Mouse (Mus musculus): ENCODE measurements around the gene Cst12. TPM values are rescaled to one million over a fixed set of nuclear protein-coding genes. Genes with fewer than 3 reads are reported as not detected.

Gene Cst12
- polyA plus RNA-seq, 1 experiment from 2014 or later, result not detected

DNA sequence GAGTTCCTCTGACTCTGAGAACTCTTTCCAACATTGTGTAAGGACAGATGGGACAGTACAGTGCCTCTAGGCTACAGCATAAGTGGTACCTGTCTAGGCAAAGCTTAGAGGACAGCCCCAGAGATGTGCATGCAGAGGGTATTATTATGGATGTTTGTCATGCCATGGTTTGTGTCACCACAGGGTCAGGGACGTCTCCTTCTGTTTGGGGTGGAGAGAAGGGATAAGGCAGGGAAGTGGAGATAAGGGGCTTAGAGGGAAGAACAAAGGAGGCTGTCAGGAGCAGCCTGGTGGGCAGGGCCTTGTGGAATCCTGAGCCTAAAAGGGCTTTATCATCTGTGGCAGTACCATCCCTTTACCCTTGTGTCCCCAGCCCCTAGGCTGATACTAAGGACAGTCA is 7.5 kb upstream of the Cst12 start, which contains the start of gene 8030411F24Rik:
TSS of gene 8030411F24Rik (plus strand) at position 301 of the 400 bp plus-strand sequence.
- Histone ChIP-seq H3K9ac (ENCODE audit: low read depth, low read length) (no peak within 1 kb of the TSS), H3K36me3 (ENCODE audit: control insufficient read depth, insufficient read depth, low read length) (no peaks in the 10 kb centered on the region), H3K4me2 (ENCODE audit: low read length) (no peak within 1 kb of the TSS), H3K4me1 (ENCODE audit: control insufficient read depth, insufficient read depth, low read depth, low read length) (no peaks in the 10 kb centered on the region), H3K9me3 (ENCODE audit: control insufficient read depth, low read length) (no peaks in the 10 kb centered on the region), H3K27me3 (replicated peaks; ENCODE audit: control insufficient read depth, insufficient read depth, low read length) (no peaks in the 10 kb centered on the region), H3K27ac (ENCODE audit: low read depth, low read length) (no peak within 1 kb of the TSS), H3K4me3 (ENCODE audit: low read length) (no peak within 1 kb of the TSS)
- no peak for ATAC-seq
- WGBS, result 16% methylated on average over 1 of the region's 1 CpGs

DNA sequence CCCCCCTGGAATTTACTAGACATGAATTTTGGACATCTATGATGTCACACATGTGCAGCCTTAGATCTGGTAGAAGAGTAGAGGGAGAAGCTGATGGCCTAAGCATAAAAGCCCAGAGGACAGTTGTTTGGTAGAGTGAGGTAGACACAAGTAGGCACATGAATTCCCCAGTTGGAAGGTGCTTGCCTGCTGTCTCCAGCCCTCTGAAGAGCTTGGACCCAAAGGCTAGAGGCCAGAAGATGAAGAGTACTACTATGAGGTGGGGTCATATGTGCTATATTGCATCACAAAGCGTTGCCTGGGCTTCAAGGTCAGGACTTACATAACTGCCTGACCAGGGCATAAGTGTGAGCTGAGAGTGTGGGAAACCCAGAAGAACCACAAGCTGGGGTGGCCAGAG is 9.3 kb downstream of the Cst12 start, which contains the start of gene Cst8:
TSS of gene Cst8 (plus strand) at position 301 of the 400 bp plus-strand sequence.
- H3K9me3 ChIP-seq (ENCODE audit: control insufficient read depth, low read length), result no peaks in the 10 kb centered on the region
- no peak within 1 kb of the TSS for H3K4me2 ChIP-seq (ENCODE audit: low read length)
- 92% methylated on average over 1 of the region's 1 CpGs for WGBS
- H3K9ac ChIP-seq (ENCODE audit: low read depth, low read length), result no peak within 1 kb of the TSS
- no peaks in the 10 kb centered on the region for H3K27me3 ChIP-seq (replicated peaks; ENCODE audit: control insufficient read depth, insufficient read depth, low read length)
- H3K4me3 ChIP-seq (ENCODE audit: low read length), result no peak within 1 kb of the TSS
- no peak within 1 kb of the TSS for H3K27ac ChIP-seq (ENCODE audit: low read depth, low read length)
- H3K36me3 ChIP-seq (ENCODE audit: control insufficient read depth, insufficient read depth, low read length), result no peaks in the 10 kb centered on the region
- no peak for ATAC-seq
- no peaks in the 10 kb centered on the region for H3K4me1 ChIP-seq (ENCODE audit: control insufficient read depth, insufficient read depth, low read depth, low read length)

DNA sequence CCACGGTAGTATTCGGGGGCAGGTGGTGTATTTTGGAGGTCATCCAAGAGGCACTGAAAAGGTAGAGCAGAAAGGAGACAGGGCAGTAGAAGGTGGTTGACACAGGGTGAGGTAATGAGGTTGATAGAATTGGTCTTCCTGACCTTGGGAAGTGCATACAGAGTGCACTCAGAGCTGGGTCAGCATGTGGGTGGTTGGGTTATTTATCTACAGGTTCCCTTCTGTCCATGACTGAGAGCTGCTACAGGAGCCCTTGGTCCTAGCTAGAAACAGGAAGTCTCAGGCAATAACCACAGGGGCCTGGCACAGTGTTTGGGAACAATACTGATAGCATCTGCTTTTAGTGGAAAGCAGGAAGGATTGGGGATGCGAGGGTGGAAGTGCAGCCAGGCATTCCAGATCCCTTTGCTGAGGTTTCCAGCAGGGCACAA is 12.3 kb downstream of the Cst12 start:
- Histone ChIP-seq H3K4me3 (ENCODE audit: low read length) (no peak overlapping the region), H3K4me2 (ENCODE audit: low read length) (no peak overlapping the region), H3K27ac (ENCODE audit: low read depth, low read length) (no peak overlapping the region), H3K4me1 (ENCODE audit: control insufficient read depth, insufficient read depth, low read depth, low read length) (no peaks in the 10 kb centered on the region), H3K27me3 (replicated peaks; ENCODE audit: control insufficient read depth, insufficient read depth, low read length) (no peaks in the 10 kb centered on the region), H3K36me3 (ENCODE audit: control insufficient read depth, insufficient read depth, low read length) (no peaks in the 10 kb centered on the region), H3K9ac (ENCODE audit: low read depth, low read length) (no peak overlapping the region), H3K9me3 (ENCODE audit: control insufficient read depth, low read length) (no peaks in the 10 kb centered on the region)
- 74% methylated on average over 3 of the region's 3 CpGs for WGBS
- no peak for ATAC-seq

DNA sequence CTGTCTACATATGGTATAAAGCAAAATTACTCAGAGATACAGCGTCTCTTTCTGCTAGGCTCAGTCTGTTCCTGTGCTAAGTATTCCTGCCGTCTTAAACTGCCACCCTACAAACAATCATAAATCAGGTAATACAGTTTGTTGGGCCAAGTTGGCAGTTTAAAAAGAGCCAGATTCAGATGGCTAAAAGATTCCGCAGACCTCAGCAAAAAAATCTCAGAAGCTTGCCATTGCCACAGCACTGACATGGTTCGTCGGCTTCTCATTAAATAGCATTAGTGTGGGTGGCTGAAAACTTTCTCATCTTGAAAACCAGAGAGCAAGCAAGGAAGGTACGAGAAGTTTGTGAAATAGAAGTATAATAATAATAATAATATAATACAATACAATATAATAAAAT is 17.5 kb downstream of the Cst12 start:
- no peak overlapping the region for H3K4me2 ChIP-seq (ENCODE audit: low read length)
- WGBS, result 78% methylated on average over 6 of the region's 6 CpGs
- H3K4me3 ChIP-seq (ENCODE audit: low read length), result no peak overlapping the region
- ATAC-seq, result no peak
- no peak overlapping the region for H3K27ac ChIP-seq (ENCODE audit: low read depth, low read length)
- no peaks in the 10 kb centered on the region for H3K9me3 ChIP-seq (ENCODE audit: control insufficient read depth, low read length)
- no peaks in the 10 kb centered on the region for H3K27me3 ChIP-seq (replicated peaks; ENCODE audit: control insufficient read depth, insufficient read depth, low read length)
- H3K4me1 ChIP-seq (ENCODE audit: control insufficient read depth, insufficient read depth, low read depth, low read length), result no peaks in the 10 kb centered on the region
- no peak overlapping the region for H3K9ac ChIP-seq (ENCODE audit: low read depth, low read length)
- H3K36me3 ChIP-seq (ENCODE audit: control insufficient read depth, insufficient read depth, low read length), result no peaks in the 10 kb centered on the region

DNA sequence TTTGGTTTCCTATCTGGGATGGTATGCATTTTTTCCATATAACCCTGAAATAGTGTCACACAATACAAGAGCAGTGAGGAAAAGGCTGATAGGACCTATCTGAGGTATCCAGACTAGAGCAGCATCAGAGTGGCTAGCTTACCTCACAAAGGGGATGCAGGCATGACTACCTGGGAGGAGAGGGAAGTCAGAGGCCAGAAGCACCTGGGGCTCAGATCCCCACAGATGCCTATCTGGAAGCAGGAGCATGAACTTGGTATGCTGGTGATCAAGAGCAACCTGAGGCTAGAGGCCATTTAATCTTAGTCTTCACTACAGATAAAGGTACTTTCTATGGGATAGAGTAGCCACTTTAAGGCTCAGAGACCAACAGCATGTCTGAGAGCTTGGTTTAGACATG is 30.7 kb downstream of the Cst12 start, which contains the start of gene Cst13:
TSS of gene Cst13 (plus strand) at position 173 of the 400 bp plus-strand sequence.
- Histone ChIP-seq H3K4me3 (ENCODE audit: low read length) (no peak within 1 kb of the TSS), H3K9ac (ENCODE audit: low read depth, low read length) (no peak within 1 kb of the TSS), H3K36me3 (ENCODE audit: control insufficient read depth, insufficient read depth, low read length) (no peaks in the 10 kb centered on the region), H3K27me3 (replicated peaks; ENCODE audit: control insufficient read depth, insufficient read depth, low read length) (no peaks in the 10 kb centered on the region), H3K27ac (ENCODE audit: low read depth, low read length) (no peak within 1 kb of the TSS), H3K4me1 (ENCODE audit: control insufficient read depth, insufficient read depth, low read depth, low read length) (no peaks in the 10 kb centered on the region), H3K4me2 (ENCODE audit: low read length) (no peak within 1 kb of the TSS), H3K9me3 (ENCODE audit: control insufficient read depth, low read length) (no peaks in the 10 kb centered on the region)
- ATAC-seq, result no peak

DNA sequence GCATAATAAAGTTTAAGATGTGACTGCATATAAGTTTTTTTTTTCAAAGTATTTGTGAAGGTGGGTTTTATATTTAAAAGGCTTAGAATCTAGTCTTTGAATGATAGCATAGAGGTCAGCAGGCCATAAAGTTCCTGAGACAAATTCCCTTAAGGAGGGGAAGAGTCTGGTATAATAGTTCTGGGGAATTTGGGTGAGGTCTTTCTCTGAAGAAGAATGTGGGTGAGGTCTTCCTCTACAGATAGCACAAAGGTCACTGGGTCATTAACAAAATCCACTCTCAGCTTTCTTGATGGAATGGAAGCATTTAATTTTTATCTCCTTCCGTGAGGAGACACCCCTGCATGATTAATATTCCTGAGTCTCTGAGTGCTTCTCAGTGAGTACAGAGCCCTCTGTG is 36.8 kb downstream of the Cst12 start:
- no peaks in the 10 kb centered on the region for H3K9me3 ChIP-seq (ENCODE audit: control insufficient read depth, low read length)
- H3K36me3 ChIP-seq (ENCODE audit: control insufficient read depth, insufficient read depth, low read length), result no peaks in the 10 kb centered on the region
- no peak overlapping the region for H3K9ac ChIP-seq (ENCODE audit: low read depth, low read length)
- no peak overlapping the region for H3K4me3 ChIP-seq (ENCODE audit: low read length)
- H3K27ac ChIP-seq (ENCODE audit: low read depth, low read length), result no peak overlapping the region
- H3K4me2 ChIP-seq (ENCODE audit: low read length), result no peak overlapping the region
- 87% methylated on average over 1 of the region's 1 CpGs for WGBS
- no peaks in the 10 kb centered on the region for H3K27me3 ChIP-seq (replicated peaks; ENCODE audit: control insufficient read depth, insufficient read depth, low read length)
- no peaks in the 10 kb centered on the region for H3K4me1 ChIP-seq (ENCODE audit: control insufficient read depth, insufficient read depth, low read depth, low read length)
- no peak for ATAC-seq

DNA sequence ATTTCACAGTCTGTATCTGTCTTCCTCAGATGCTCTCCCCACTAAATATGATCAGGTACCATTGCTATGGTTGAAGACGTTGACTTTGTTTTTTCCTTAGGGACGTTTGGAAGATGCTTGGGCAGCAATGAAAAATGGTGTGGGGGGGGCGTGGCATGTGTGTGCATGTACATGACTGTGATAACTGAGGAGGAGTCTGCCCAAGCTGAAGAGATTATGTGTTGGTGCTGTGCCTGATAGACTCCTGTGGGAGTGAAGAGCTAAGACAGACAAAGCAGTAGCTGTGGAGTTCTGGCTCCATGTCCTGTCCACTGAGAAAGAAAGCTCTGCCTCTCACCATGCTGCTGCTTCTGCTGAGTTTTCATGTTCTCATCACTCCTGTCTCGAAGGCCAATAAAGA is 45.8 kb downstream of the Cst12 start, which contains the start of gene Cst9:
TSS of gene Cst9 (plus strand) at position 236 of the 400 bp plus-strand sequence.
- H3K27ac ChIP-seq (ENCODE audit: low read depth, low read length), result no peak within 1 kb of the TSS
- 71% methylated on average over 4 of the region's 4 CpGs for WGBS
- no peaks in the 10 kb centered on the region for H3K9me3 ChIP-seq (ENCODE audit: control insufficient read depth, low read length)
- H3K4me1 ChIP-seq (ENCODE audit: control insufficient read depth, insufficient read depth, low read depth, low read length), result no peaks in the 10 kb centered on the region
- ATAC-seq, result no peak
- no peak within 1 kb of the TSS for H3K9ac ChIP-seq (ENCODE audit: low read depth, low read length)
- H3K36me3 ChIP-seq (ENCODE audit: control insufficient read depth, insufficient read depth, low read length), result no peaks in the 10 kb centered on the region
- H3K4me2 ChIP-seq (ENCODE audit: low read length), result no peak within 1 kb of the TSS
- no peak within 1 kb of the TSS for H3K4me3 ChIP-seq (ENCODE audit: low read length)
- H3K27me3 ChIP-seq (replicated peaks; ENCODE audit: control insufficient read depth, insufficient read depth, low read length), result no peaks in the 10 kb centered on the region

DNA sequence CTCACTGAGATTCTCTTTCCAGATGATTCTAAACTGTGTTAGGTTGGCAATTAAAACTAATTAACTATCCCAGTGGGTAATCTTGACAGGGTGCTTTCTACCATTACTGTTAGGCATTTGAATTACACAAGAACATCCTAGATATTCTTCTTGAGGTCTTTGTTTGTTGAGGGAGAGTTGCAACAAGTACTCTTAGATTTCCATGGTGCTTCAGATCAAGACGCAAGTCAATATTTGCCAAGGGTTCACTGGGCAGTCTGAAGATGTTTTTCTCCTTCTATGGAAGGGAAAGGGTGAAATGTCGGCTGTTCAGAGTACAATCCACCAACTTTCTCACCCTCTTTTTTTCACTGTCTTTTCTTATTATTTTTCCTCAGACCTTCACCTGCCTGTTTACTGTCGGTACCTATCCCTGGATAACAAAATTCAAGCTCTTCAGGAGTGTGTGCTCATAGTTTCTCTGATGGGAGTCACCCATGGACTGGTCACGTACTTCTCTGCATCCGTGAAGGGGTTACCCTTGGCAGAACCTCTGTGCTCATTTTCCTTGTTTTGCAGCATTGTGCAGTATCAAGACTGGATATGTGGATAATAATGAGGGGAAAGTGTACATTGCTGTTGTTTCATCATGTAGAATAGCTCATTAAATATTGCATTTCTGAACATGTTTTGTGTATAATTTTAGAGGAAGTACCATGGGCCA is 49.1 kb downstream of the Cst12 start:
- no peak overlapping the region for H3K9ac ChIP-seq (ENCODE audit: low read depth, low read length)
- 88% methylated on average over 5 of the region's 5 CpGs for WGBS
- H3K27ac ChIP-seq (ENCODE audit: low read depth, low read length), result no peak overlapping the region
- no peaks in the 10 kb centered on the region for H3K27me3 ChIP-seq (replicated peaks; ENCODE audit: control insufficient read depth, insufficient read depth, low read length)
- no peak for ATAC-seq
- H3K4me2 ChIP-seq (ENCODE audit: low read length), result no peak overlapping the region
- no peak overlapping the region for H3K4me3 ChIP-seq (ENCODE audit: low read length)
- no peaks in the 10 kb centered on the region for H3K9me3 ChIP-seq (ENCODE audit: control insufficient read depth, low read length)
- H3K4me1 ChIP-seq (ENCODE audit: control insufficient read depth, insufficient read depth, low read depth, low read length), result no peaks in the 10 kb centered on the region
- H3K36me3 ChIP-seq (ENCODE audit: control insufficient read depth, insufficient read depth, low read length), result no peaks in the 10 kb centered on the region

DNA sequence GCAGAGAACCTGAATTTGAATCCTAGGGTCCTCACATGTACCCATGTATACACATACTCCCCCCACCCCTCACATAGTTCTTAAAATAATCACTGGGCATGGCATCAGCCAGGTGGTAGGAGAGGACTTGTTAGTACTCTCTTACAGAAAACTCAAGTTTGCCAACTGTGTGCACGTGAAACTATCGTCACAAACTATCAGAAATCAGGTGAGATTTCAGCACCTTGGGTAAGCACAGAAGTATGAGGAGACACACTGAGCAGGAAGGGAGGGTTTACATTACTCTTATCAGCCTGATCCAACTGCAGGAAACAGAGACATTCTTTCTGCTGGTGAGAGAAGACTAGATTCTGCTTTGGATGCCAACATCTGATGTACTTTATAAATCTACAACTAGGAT is 50.1 kb downstream of the Cst12 start:
- no peak overlapping the region for H3K27ac ChIP-seq (ENCODE audit: low read depth, low read length)
- H3K27me3 ChIP-seq (replicated peaks; ENCODE audit: control insufficient read depth, insufficient read depth, low read length), result no peaks in the 10 kb centered on the region
- no peaks in the 10 kb centered on the region for H3K4me1 ChIP-seq (ENCODE audit: control insufficient read depth, insufficient read depth, low read depth, low read length)
- H3K4me2 ChIP-seq (ENCODE audit: low read length), result no peak overlapping the region
- H3K9me3 ChIP-seq (ENCODE audit: control insufficient read depth, low read length), result no peaks in the 10 kb centered on the region
- ATAC-seq, result no peak
- H3K4me3 ChIP-seq (ENCODE audit: low read length), result no peak overlapping the region
- no peaks in the 10 kb centered on the region for H3K36me3 ChIP-seq (ENCODE audit: control insufficient read depth, insufficient read depth, low read length)
- no peak overlapping the region for H3K9ac ChIP-seq (ENCODE audit: low read depth, low read length)
- 91% methylated on average over 2 of the region's 2 CpGs for WGBS

Measured in hindbrain, embryonic 16.5 days (tissue).